In genomic region chrX:38120982-38121381, GRCm38 (mm10) we compare ENCODE assay signal across 1 mouse cellular context.
TF ChIP-seq lines count a peak whose summit lies in the region.

Gene Rhox13, plus strand, starts transcription at chrX:38121219.

TF ChIP-seq in CH12.LX, 34 proteins besides CTCF, POLR2A, EP300 and RAD21 (continued from another document):
- TF ChIP-seq PAX5 (IDR thresholded peaks at IDR 0.05; ENCODE audit: low read length) (no peak), NRF1 (IDR thresholded peaks at IDR 0.05; ENCODE audit: low read depth, low read length) (peak; percentile 84), MAX (IDR thresholded peaks at IDR 0.05; ENCODE audit: low read length) (peak; percentile 32; the same call in 1 of the 2 replicates)
TF ChIP-seq in CH12.LX: peak in this region for 4.
